Mouse (Mus musculus) heart, postnatal 0 days (tissue): ENCODE measurements around the gene Nom1.
"Not testable (repeated sequence)": the region's sequence is repeated elsewhere in the genome, so short reads cannot be mapped to it uniquely, and the experiment has no call there.

ENCODE experiments used
- CTCF ChIP-seq: IDR thresholded peaks from 2 replicates; pipeline ENCODE4 v1.5.1; 2016; ENCODE audit warnings: antibody characterized with exemption, control low read depth, low read depth
- EP300 ChIP-seq: IDR thresholded peaks from 2 replicates; pipeline ENCODE4 v1.6.1; 2016; ENCODE audit warnings: antibody characterized with exemption, low read depth

- TF ChIP-seq CTCF, EP300: not testable (repeated sequence)
These were observed 2.3 kb downstream of the Nom1 start for GRCm38 (mm10) chr5:29436728-29437127.
